Mouse (Mus musculus): ENCODE data around the gene Dmap1. TPM values are rescaled to one million over a fixed set of nuclear protein-coding genes. Genes with fewer than 3 reads are reported as not detected.

The Dmap1 gene
- total RNA-seq, 2 experiments from 2014 or later, result 39.8 to 43.0 TPM

Other genes starting within 250 kb of the Dmap1 start
- gene Rnf220, start 185.2 kb downstream of the Dmap1 start, total RNA-seq (2021), result 100 to 1,000 TPM; 129 to 148 TPM
- 100 to 1,000 TPM; 217 to 237 TPM for gene Eri3, start 131.9 kb downstream of the Dmap1 start, total RNA-seq (2021)
- gene Gm12845, start 42.1 kb upstream of the Dmap1 start, total RNA-seq (2021), result not detected
- gene Klf17, start 83.4 kb upstream of the Dmap1 start, total RNA-seq (2021), result not detected
- gene Slc6a9, start 152.2 kb upstream of the Dmap1 start, total RNA-seq (2021), result 10 to 100 TPM; 33.5 to 33.7 TPM
- 1 to 10 TPM; 1.8 to 2.0 TPM for gene Ccdc24, start 190.3 kb upstream of the Dmap1 start, total RNA-seq (2021)
- 100 to 1,000 TPM; 122 to 125 TPM for gene B4galt2, start 201.2 kb upstream of the Dmap1 start, total RNA-seq (2021)
- gene Atp6v0b, start 205.1 kb upstream of the Dmap1 start, total RNA-seq (2021), result 100 to 1,000 TPM; 386 to 393 TPM
- 10 to 100 TPM in 1 of 2 experiments, 1 to 10 TPM in 1; 9.6 to 10.6 TPM for gene Dph2, start 209.8 kb upstream of the Dmap1 start, total RNA-seq (2021)
- 100 to 1,000 TPM; 102 TPM for gene Ipo13, start 232.7 kb upstream of the Dmap1 start, total RNA-seq (2021)
- 1 to 10 TPM; 1.5 to 1.6 TPM for gene Artn, start 247.5 kb upstream of the Dmap1 start, total RNA-seq (2021)

All from layer of hippocampus, postnatal 10 days (tissue).